Mouse (Mus musculus): ENCODE results near the gene Bpifb9a. TPM values are rescaled to one million over a fixed set of nuclear protein-coding genes. Genes with fewer than 3 reads are reported as not detected.
"Not testable (repeated sequence)": the region's sequence is repeated elsewhere in the genome, so short reads cannot be mapped to it uniquely, and the experiment has no call there.

Gene Bpifb9a
- not detected in 2 replicates for total RNA-seq (2014; rRNA removed; ENCODE audit: low replicate concordance)
- polyA plus RNA-seq (2015; fragmentation: Nextera tagmentation; extraction: Ambion mirVana) = not detected in 2 replicates

DNA sequence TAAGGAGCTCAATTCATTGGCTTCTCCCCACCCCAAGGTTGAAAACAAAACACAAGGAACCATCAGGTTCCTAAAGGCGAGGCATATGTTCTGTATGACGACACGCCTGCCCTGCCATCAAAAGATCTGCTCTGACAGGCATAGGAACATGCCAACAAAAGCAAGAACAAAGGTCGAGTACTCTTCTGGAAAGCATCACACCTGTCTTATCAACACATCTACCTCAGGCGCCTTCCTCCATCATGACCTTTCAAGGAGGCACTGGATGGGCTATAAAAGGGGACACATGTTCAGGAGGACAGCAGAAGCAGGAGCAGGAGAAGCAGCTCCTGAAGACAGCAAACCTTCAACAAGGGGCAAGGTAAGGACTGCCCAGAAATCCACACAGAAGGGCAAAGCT is at the start of gene Bpifb9a:
TSS of gene Bpifb9a (plus strand) at position 301 of the 400 bp plus-strand sequence.
- not testable (repeated sequence) for H3K9ac ChIP-seq (replicated peaks; ENCODE audit: low read depth, low read length)
- 70% methylated on average over 5 of the region's 5 CpGs for WGBS

DNA sequence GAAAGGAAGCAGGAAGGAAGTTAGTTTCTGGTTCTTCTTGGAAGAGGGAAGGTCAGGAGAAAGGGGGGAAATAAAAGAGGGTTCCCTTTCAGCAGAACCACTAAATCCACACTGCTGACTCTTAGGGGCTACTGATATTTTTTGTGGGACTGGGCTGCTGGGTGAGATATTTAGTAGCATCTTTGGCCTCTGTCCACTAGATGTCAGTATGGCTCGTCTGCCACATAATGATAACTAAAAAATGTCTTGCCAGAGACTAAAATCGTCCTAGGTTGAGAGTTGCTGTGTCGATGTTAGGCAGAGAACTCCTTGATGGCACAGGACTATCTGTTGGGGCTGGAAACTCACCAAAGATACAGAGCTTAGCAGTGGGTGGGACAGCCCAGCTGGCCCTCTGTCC is 48.5 kb upstream of the Bpifb9a start:
- H3K27me3 ChIP-seq (ENCODE audit: control insufficient read depth, insufficient read depth, low read length) = no peaks in the 10 kb centered on the region
- peaks cover 6% of the 10 kb centered on the region for H3K4me1 ChIP-seq (ENCODE audit: control insufficient read depth, insufficient read depth)
- H3K4me2 ChIP-seq (ENCODE audit: low read depth, low read length) = no peak overlapping the region
- no peak overlapping the region for H3K9ac ChIP-seq (replicated peaks; ENCODE audit: low read depth, low read length)
- 6% methylated on average over 3 of the region's 3 CpGs for WGBS
- no peak overlapping the region for H3K27ac ChIP-seq (ENCODE audit: low read depth)
- H3K9me3 ChIP-seq (replicated peaks; ENCODE audit: control insufficient read depth, low read length) = no peaks in the 10 kb centered on the region
- peak; percentile 42 for DNase-seq (ENCODE audit: low spot score)
- H3K4me3 ChIP-seq (ENCODE audit: low read depth, low read length) = no peak overlapping the region
- no peaks in the 10 kb centered on the region for H3K36me3 ChIP-seq (replicated peaks; ENCODE audit: control insufficient read depth, insufficient read depth, low read length)
- TF ChIP-seq EP300 (IDR thresholded peaks at IDR 0.05; ENCODE audit: low read depth) = no peak
- peak; percentile 62 for TF ChIP-seq CTCF (IDR thresholded peaks at IDR 0.05; ENCODE audit: low read depth)
- ATAC-seq (ENCODE audit: insufficient read depth, low read depth) = no peak

More for the DNA sequence above, at the start of gene Bpifb9a:
- not testable (repeated sequence) for H3K27me3 ChIP-seq (ENCODE audit: control insufficient read depth, insufficient read depth, low read length); H3K4me2 ChIP-seq (ENCODE audit: low read depth, low read length); H3K4me1 ChIP-seq (ENCODE audit: control insufficient read depth, insufficient read depth); H3K27ac ChIP-seq (ENCODE audit: low read depth); H3K4me3 ChIP-seq (ENCODE audit: low read depth, low read length); H3K36me3 ChIP-seq (replicated peaks; ENCODE audit: control insufficient read depth, insufficient read depth, low read length); ATAC-seq (ENCODE audit: insufficient read depth, low read depth); DNase-seq (ENCODE audit: low spot score); H3K9me3 ChIP-seq (replicated peaks; ENCODE audit: control insufficient read depth, low read length)

DNA sequence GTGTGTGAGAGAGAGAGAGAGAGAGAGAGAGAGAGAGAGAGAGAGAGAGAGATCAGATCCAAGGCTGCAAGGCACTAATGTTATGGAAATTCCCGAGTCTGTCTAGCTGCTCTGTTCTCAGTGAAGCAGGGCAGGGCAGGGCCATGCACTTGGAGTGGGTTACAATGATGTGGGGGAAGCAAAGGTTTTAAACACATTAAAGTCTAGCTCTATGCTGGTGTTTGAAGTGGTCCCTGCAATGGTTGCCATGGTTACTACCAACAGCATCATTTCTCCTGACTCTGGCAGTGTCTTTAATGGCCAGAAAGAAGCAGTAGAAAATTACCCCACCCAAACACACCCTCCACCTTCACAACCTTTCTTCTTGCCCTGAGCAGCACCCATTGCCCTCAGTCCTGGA is 46.5 kb upstream of the Bpifb9a start:
- H3K9me3 ChIP-seq (replicated peaks; ENCODE audit: control insufficient read depth, low read length) = no peaks in the 10 kb centered on the region
- no peaks in the 10 kb centered on the region for H3K27me3 ChIP-seq (ENCODE audit: control insufficient read depth, insufficient read depth, low read length)
- H3K27ac ChIP-seq (ENCODE audit: low read depth) = no peak overlapping the region
- no peaks in the 10 kb centered on the region for H3K36me3 ChIP-seq (replicated peaks; ENCODE audit: control insufficient read depth, insufficient read depth, low read length)
- H3K9ac ChIP-seq (replicated peaks; ENCODE audit: low read depth, low read length) = no peak overlapping the region
- no peak overlapping the region for H3K4me3 ChIP-seq (ENCODE audit: low read depth, low read length)
- DNase-seq (ENCODE audit: low spot score) (no peak), ATAC-seq (ENCODE audit: insufficient read depth, low read depth) (no peak)
- TF ChIP-seq EP300 (IDR thresholded peaks at IDR 0.05; ENCODE audit: low read depth) = no peak
- TF ChIP-seq CTCF (IDR thresholded peaks at IDR 0.05; ENCODE audit: low read depth) = no peak
- H3K4me1 ChIP-seq (ENCODE audit: control insufficient read depth, insufficient read depth) = peaks cover 5% of the 10 kb centered on the region
- WGBS = 39% methylated on average over 1 of the region's 1 CpGs
- no peak overlapping the region for H3K4me2 ChIP-seq (ENCODE audit: low read depth, low read length)

- no peaks in the 10 kb centered on the region for H3K27me3 ChIP-seq (ENCODE audit: control insufficient read depth, insufficient read depth, low read length)
- TF ChIP-seq EP300 (IDR thresholded peaks at IDR 0.05; ENCODE audit: low read depth) (no peak), CTCF (IDR thresholded peaks at IDR 0.05; ENCODE audit: low read depth) (no peak)
- H3K4me2 ChIP-seq (ENCODE audit: low read depth, low read length) = no peak overlapping the region
- no peaks in the 10 kb centered on the region for H3K36me3 ChIP-seq (replicated peaks; ENCODE audit: control insufficient read depth, insufficient read depth, low read length)
- 82% methylated on average over 4 of the region's 4 CpGs for WGBS
- H3K4me3 ChIP-seq (ENCODE audit: low read depth, low read length) = no peak overlapping the region
- no peak overlapping the region for H3K27ac ChIP-seq (ENCODE audit: low read depth)
- H3K4me1 ChIP-seq (ENCODE audit: control insufficient read depth, insufficient read depth) = no peaks in the 10 kb centered on the region
- ATAC-seq (ENCODE audit: insufficient read depth, low read depth) (no peak), DNase-seq (ENCODE audit: low spot score) (no peak)
- H3K9ac ChIP-seq (replicated peaks; ENCODE audit: low read depth, low read length) = no peak overlapping the region
- H3K9me3 ChIP-seq (replicated peaks; ENCODE audit: control insufficient read depth, low read length) = no peaks in the 10 kb centered on the region
Measured at GRCm38 (mm10) chr2:154211881-154212280, 45.8 kb upstream of the Bpifb9a start.

DNA sequence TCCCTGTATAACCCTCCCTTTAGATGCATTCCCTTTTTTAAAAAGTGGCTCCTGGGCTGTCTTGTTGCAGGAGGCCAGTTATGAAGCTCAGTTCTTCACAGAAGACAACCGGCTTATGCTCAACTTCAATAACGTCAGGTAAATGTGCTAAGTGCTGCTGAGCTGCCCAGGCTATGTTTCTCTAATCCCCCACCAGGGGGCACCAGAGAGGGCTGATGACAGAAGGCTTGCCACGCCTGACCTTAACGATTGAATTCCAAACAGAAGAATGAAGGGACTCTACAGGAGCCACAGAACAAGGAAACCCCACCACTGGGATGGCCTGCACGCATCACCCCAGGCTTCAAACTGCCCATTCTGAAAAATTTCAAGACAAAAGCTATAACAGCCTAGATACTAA is 42.5 kb upstream of the Bpifb9a start:
- WGBS = 9% methylated on average over 5 of the region's 5 CpGs
- Histone ChIP-seq H3K27ac (ENCODE audit: low read depth) (no peak overlapping the region), H3K9ac (replicated peaks; ENCODE audit: low read depth, low read length) (no peak overlapping the region), H3K4me3 (ENCODE audit: low read depth, low read length) (no peak overlapping the region), H3K27me3 (ENCODE audit: control insufficient read depth, insufficient read depth, low read length) (no peaks in the 10 kb centered on the region), H3K36me3 (replicated peaks; ENCODE audit: control insufficient read depth, insufficient read depth, low read length) (no peaks in the 10 kb centered on the region), H3K4me1 (ENCODE audit: control insufficient read depth, insufficient read depth) (no peaks in the 10 kb centered on the region), H3K9me3 (replicated peaks; ENCODE audit: control insufficient read depth, low read length) (no peaks in the 10 kb centered on the region), H3K4me2 (ENCODE audit: low read depth, low read length) (no peak overlapping the region)
- peak; percentile 74 for DNase-seq (ENCODE audit: low spot score)
- peak; percentile 48; the same call in 1 of the 2 replicates for ATAC-seq (ENCODE audit: insufficient read depth, low read depth)
- TF ChIP-seq EP300 (IDR thresholded peaks at IDR 0.05; ENCODE audit: low read depth) = no peak
- TF ChIP-seq CTCF (IDR thresholded peaks at IDR 0.05; ENCODE audit: low read depth) = peak; percentile 88

- no peak overlapping the region for H3K27ac ChIP-seq (ENCODE audit: low read depth)
- H3K9ac ChIP-seq (replicated peaks; ENCODE audit: low read depth, low read length) = no peak overlapping the region
- H3K36me3 ChIP-seq (replicated peaks; ENCODE audit: control insufficient read depth, insufficient read depth, low read length) = no peaks in the 10 kb centered on the region
- DNase-seq (ENCODE audit: low spot score) (no peak), ATAC-seq (ENCODE audit: insufficient read depth, low read depth) (no peak)
- H3K9me3 ChIP-seq (replicated peaks; ENCODE audit: control insufficient read depth, low read length) = no peaks in the 10 kb centered on the region
- H3K4me1 ChIP-seq (ENCODE audit: control insufficient read depth, insufficient read depth) = 0 out of 2 replicates have a peak, but pooled peaks cover 7% of the 10 kb centered on the region
- no peak overlapping the region for H3K4me2 ChIP-seq (ENCODE audit: low read depth, low read length)
- TF ChIP-seq CTCF (IDR thresholded peaks at IDR 0.05; ENCODE audit: low read depth) (no peak), EP300 (IDR thresholded peaks at IDR 0.05; ENCODE audit: low read depth) (no peak)
- no peaks in the 10 kb centered on the region for H3K27me3 ChIP-seq (ENCODE audit: control insufficient read depth, insufficient read depth, low read length)
- 74% methylated on average over 5 of the region's 5 CpGs for WGBS
- no peak overlapping the region for H3K4me3 ChIP-seq (ENCODE audit: low read depth, low read length)
Measured at GRCm38 (mm10) chr2:154219950-154220349, 37.7 kb upstream of the Bpifb9a start.
